Mouse (Mus musculus): ENCODE data around the gene Gm5169. TPM values are rescaled to one million over a fixed set of nuclear protein-coding genes. Genes with fewer than 3 reads are reported as not detected.
"Not testable (repeated sequence)": the region's sequence is repeated elsewhere in the genome, so short reads cannot be mapped to it uniquely, and the experiment has no call there.

Gene Gm5169
- polyA plus RNA-seq (2015; fragmentation: Nextera tagmentation; extraction: Ambion mirVana): 0.13 TPM in 1 of 2 replicates, not detected in the other

DNA sequence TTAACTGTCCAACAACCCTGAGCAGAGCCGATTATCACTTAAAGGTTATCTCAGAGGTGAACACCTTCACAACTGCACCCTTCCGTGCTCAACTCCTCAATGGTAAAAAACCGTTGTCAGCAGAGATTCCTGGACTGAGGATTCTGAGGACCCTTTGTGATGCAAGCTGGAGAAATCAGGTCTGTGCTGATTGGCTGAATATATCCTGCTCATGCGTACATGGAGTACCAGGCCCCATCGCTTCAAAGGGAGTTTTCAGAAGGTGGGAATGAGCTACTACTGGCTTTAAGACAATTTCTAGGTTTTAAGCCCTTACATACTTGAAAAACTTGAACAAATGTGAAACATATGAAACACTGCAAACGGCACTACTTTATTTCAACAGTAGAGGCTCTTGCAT is at the start of gene Gm5169:
TSS of gene Gm5169 (minus strand) at position 101 of the 400 bp plus-strand sequence.
- not testable (repeated sequence) for H3K27ac ChIP-seq (replicated peaks); H3K9ac ChIP-seq (ENCODE audit: low read length)

DNA sequence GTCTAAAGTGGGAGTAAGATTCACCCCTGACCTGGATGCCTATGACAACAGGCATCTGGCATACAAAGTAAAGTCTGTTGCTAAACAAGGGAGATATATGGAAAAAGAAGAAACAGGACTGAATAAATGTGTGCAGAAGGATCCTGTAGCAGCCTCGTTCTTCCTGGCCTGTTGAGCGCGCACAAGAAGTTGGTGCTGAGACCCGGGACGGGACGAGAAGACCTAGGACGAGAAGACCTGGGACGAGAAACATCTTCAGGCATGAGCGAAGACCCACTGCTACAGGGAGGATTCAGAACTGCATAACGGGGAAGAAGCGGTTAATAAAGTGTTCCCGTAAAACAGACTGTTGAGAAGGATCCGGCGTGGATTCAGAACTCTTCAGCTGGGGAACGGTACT is 46.2 kb upstream of the Gm5169 start:
- H3K9me3 ChIP-seq (ENCODE audit: control insufficient read depth, low read length); H3K4me3 ChIP-seq (ENCODE audit: low read depth, low read length); H3K9ac ChIP-seq (ENCODE audit: low read length); ATAC-seq (ENCODE audit: low FRiP score, low TSS enrichment); DNase-seq (ENCODE audit: low spot score); H3K36me3 ChIP-seq (ENCODE audit: control insufficient read depth, insufficient read depth, low read length); H3K27ac ChIP-seq (replicated peaks); H3K27me3 ChIP-seq (ENCODE audit: control insufficient read depth, insufficient read depth, low read length); H3K4me2 ChIP-seq (replicated peaks; ENCODE audit: low read depth); H3K4me1 ChIP-seq (replicated peaks; ENCODE audit: control insufficient read depth, insufficient read depth): not testable (repeated sequence)
- WGBS: 89% methylated on average over 12 of the region's 15 CpGs

More for the DNA sequence above, at the start of gene Gm5169:
- not testable (repeated sequence) for ATAC-seq (ENCODE audit: low FRiP score, low TSS enrichment); H3K36me3 ChIP-seq (ENCODE audit: control insufficient read depth, insufficient read depth, low read length); H3K4me3 ChIP-seq (ENCODE audit: low read depth, low read length); H3K27me3 ChIP-seq (ENCODE audit: control insufficient read depth, insufficient read depth, low read length); H3K4me1 ChIP-seq (replicated peaks; ENCODE audit: control insufficient read depth, insufficient read depth); DNase-seq (ENCODE audit: low spot score); H3K4me2 ChIP-seq (replicated peaks; ENCODE audit: low read depth); H3K9me3 ChIP-seq (ENCODE audit: control insufficient read depth, low read length)
- no CpG with 5 or more reads among the region's 6 CpGs for WGBS
